7 mouse cellular contexts compared by ENCODE assay signal in genomic region chr3:153959035-153959730, GRCm38 (mm10). TPM values are rescaled to one million over a fixed set of nuclear protein-coding genes. Genes with fewer than 3 reads are reported as not detected.
A peak's percentile ranks its signal among the peaks of the same experiment; 100 is the strongest.
DNase-seq lines count a peak whose midpoint lies in the region; ATAC-seq lines count a peak whose summit lies in the region.

No protein-coding gene starts in this region.

- H3K36me3 ChIP-seq in limb, embryonic 11.5 days (ENCODE audit: control insufficient read depth, insufficient read depth, low read length) = no peaks in the 10 kb centered on the region
- H3K36me3 ChIP-seq in limb, embryonic 10.5 days = no peaks in the 10 kb centered on the region
- H3K36me3 ChIP-seq in neural tube, embryonic 12.5 days = no peaks in the 10 kb centered on the region

- H3K27ac ChIP-seq in limb, embryonic 11.5 days (replicated peaks; ENCODE audit: low read depth, low read length) = no peak overlapping the region
- no peak overlapping the region for H3K27ac ChIP-seq in limb, embryonic 10.5 days
- H3K27ac ChIP-seq in neural tube, embryonic 12.5 days = no peak overlapping the region

- H3K9ac ChIP-seq in limb, embryonic 11.5 days (ENCODE audit: low read length) = no peak overlapping the region
- H3K9ac ChIP-seq in neural tube, embryonic 12.5 days = no peak overlapping the region

- no peaks in the 10 kb centered on the region for H3K27me3 ChIP-seq in limb, embryonic 11.5 days (ENCODE audit: control insufficient read depth, insufficient read depth, low read length)
- no peaks in the 10 kb centered on the region for H3K27me3 ChIP-seq in limb, embryonic 10.5 days (ENCODE audit: low read depth, poor library complexity, severe bottlenecking)
- H3K27me3 ChIP-seq in neural tube, embryonic 12.5 days (replicated peaks) = no peaks in the 10 kb centered on the region

- H3K4me3 ChIP-seq in limb, embryonic 11.5 days (ENCODE audit: low read depth, low read length) = no peak overlapping the region
- no peak overlapping the region for H3K4me3 ChIP-seq in limb, embryonic 10.5 days
- H3K4me3 ChIP-seq in neural tube, embryonic 12.5 days = no peak overlapping the region

- no peak overlapping the region for H3K4me2 ChIP-seq in limb, embryonic 11.5 days (ENCODE audit: low read depth, severe bottlenecking)
- H3K4me2 ChIP-seq in neural tube, embryonic 12.5 days (replicated peaks) = no peak overlapping the region

- no peaks in the 10 kb centered on the region for H3K9me3 ChIP-seq in limb, embryonic 11.5 days (ENCODE audit: control insufficient read depth, low read length)
- no peaks in the 10 kb centered on the region for H3K9me3 ChIP-seq in limb, embryonic 10.5 days (replicated peaks)
- no peaks in the 10 kb centered on the region for H3K9me3 ChIP-seq in neural tube, embryonic 12.5 days

- DNase-seq in limb, embryonic 11.5 days (ENCODE audit: low spot score) = no peak
- no peak for DNase-seq in limb, embryonic 10.5 days (ENCODE audit: low spot score)
- peak; percentile 84 for DNase-seq in NIH3T3 (ENCODE audit: low read depth)
- DNase-seq in embryo, embryonic 10 days (ENCODE audit: low spot score) = peak; percentile 64
- DNase-seq in kidney, postnatal 14 days = peak; percentile 47
- no peak for DNase-seq in right cerebral cortex, postnatal 10 days (ENCODE audit: low spot score in 2 of 2)

- H3K4me1 ChIP-seq in limb, embryonic 11.5 days (ENCODE audit: control insufficient read depth, insufficient read depth, low read length) = no peaks in the 10 kb centered on the region
- no peaks in the 10 kb centered on the region for H3K4me1 ChIP-seq in limb, embryonic 10.5 days
- H3K4me1 ChIP-seq in neural tube, embryonic 12.5 days = no peaks in the 10 kb centered on the region

- ATAC-seq in limb, embryonic 11.5 days (ENCODE audit: insufficient number of reproducible peaks, low FRiP score, low TSS enrichment, low read depth) = peak; percentile 33; the same call in 1 of the 2 replicates
- peak; percentile 53; the same call in 1 of the 2 replicates for ATAC-seq in neural tube, embryonic 12.5 days (ENCODE audit: low FRiP score, low read depth)

- 93% methylated on average over 1 of the region's 1 CpGs for WGBS in limb, embryonic 11.5 days
- WGBS in limb, embryonic 10.5 days = 100% methylated on average over 1 of the region's 1 CpGs
- 93% methylated on average over 1 of the region's 1 CpGs for WGBS in neural tube, embryonic 12.5 days

RNA-seq across cellular contexts. Expression of gene Slc44a5, which starts 14.1 kb away (rescaled TPM):
- polyA plus RNA-seq in limb, embryonic 11.5 days (2014; fragmentation: Nextera tagmentation; extraction: Ambion mirVana) = 0.24 and 0.39 TPM in 2 replicates
- 0.08 and 0.09 TPM in 2 replicates for polyA plus RNA-seq in limb, embryonic 10.5 days (2016; fragmentation: Nextera tagmentation; extraction: Ambion mirVana)
- polyA plus RNA-seq in neural tube, embryonic 12.5 days (2016; fragmentation: Nextera tagmentation; extraction: Ambion mirVana) = 3.2 and 3.8 TPM in 2 replicates

RNA-seq across cellular contexts. Expression of gene Acadm, which starts 14.8 kb away (rescaled TPM):
- 42.5 and 43.9 TPM in 2 replicates for polyA plus RNA-seq in limb, embryonic 11.5 days (2014; fragmentation: Nextera tagmentation; extraction: Ambion mirVana)
- polyA plus RNA-seq in limb, embryonic 10.5 days (2016; fragmentation: Nextera tagmentation; extraction: Ambion mirVana) = 30.7 and 35.3 TPM in 2 replicates
- polyA plus RNA-seq in neural tube, embryonic 12.5 days (2016; fragmentation: Nextera tagmentation; extraction: Ambion mirVana) = 50.7 and 56.7 TPM in 2 replicates

RNA-seq across cellular contexts. Expression of gene Rabggtb, which starts 46.4 kb away (rescaled TPM):
- polyA plus RNA-seq in limb, embryonic 11.5 days (2014; fragmentation: Nextera tagmentation; extraction: Ambion mirVana) = 41.8 and 49.5 TPM in 2 replicates
- polyA plus RNA-seq in limb, embryonic 10.5 days (2016; fragmentation: Nextera tagmentation; extraction: Ambion mirVana) = 47.2 and 50.7 TPM in 2 replicates
- 36.8 and 38.4 TPM in 2 replicates for polyA plus RNA-seq in neural tube, embryonic 12.5 days (2016; fragmentation: Nextera tagmentation; extraction: Ambion mirVana)

RNA-seq across cellular contexts. Expression of gene Msh4, which starts 53.2 kb away (rescaled TPM):
- polyA plus RNA-seq in limb, embryonic 11.5 days (2014; fragmentation: Nextera tagmentation; extraction: Ambion mirVana) = 0.11 TPM in 1 of 2 replicates, not detected in the other
- polyA plus RNA-seq in limb, embryonic 10.5 days (2016; fragmentation: Nextera tagmentation; extraction: Ambion mirVana) = 0.05 and 0.06 TPM in 2 replicates
- polyA plus RNA-seq in neural tube, embryonic 12.5 days (2016; fragmentation: Nextera tagmentation; extraction: Ambion mirVana) = 0.11 and 0.14 TPM in 2 replicates

Comparison
In these comparisons a context has a peak if more than half of its experiments do, and no peak if none do; other contexts are left out.
1. DNase-seq: peak in NIH3T3 (single experiment), embryo, embryonic 10 days (single experiment) and kidney, postnatal 14 days (single experiment); none in limb, embryonic 11.5 days (single experiment), limb, embryonic 10.5 days (single experiment) and right cerebral cortex, postnatal 10 days (0 of 2).